Mouse (Mus musculus) T-helper 2 cell (primary cell): Measurements from ENCODE around the gene Mis12.

Source experiments
- in situ Hi-C: fragments of 300-600 bp; cut with MboI, MseI; formaldehyde crosslinking; loops from one replicate; pipeline ENCODE4 v1.15.1; 2025; ENCODE audit warnings: high pct_unique_total_duplicates

Gene Mis12

GRCm38 (mm10) chr11:71012743-71013142 is 6.7 kb upstream of the Mis12 start:
- in situ Hi-C loops, result loop anchor here (25.0 kb wide), 2 partner anchors 1200 to 1425 kb away; partner anchors contain the start of genes 4933427D14Rik, Ggt6, Gm43951 and Med31

GRCm38 (mm10) chr11:71017051-71017450 is 2.4 kb upstream of the Mis12 start:
- in situ Hi-C loops, result loop anchor here (25.0 kb wide), 2 partner anchors 1195 to 1420 kb away; partner anchors contain the start of genes 4933427D14Rik, Ggt6, Gm43951 and Med31

- in situ Hi-C loops, result loop anchor here (25.0 kb wide), 2 partner anchors 1194 to 1419 kb away; partner anchors contain the start of genes 4933427D14Rik, Ggt6, Gm43951 and Med31
Measured at GRCm38 (mm10) chr11:71018416-71019200, 803 bp upstream of the Mis12 start.

- in situ Hi-C loops, result no loop called here
Measured at GRCm38 (mm10) chr11:71028280-71028679, 8.9 kb downstream of the Mis12 start.

GRCm38 (mm10) chr11:71029403-71030118 is 10.2 kb downstream of the Mis12 start:
- in situ Hi-C loops, result no loop called here

GRCm38 (mm10) chr11:71032070-71032469 is 12.7 kb downstream of the Mis12 start:
- in situ Hi-C loops, result no loop called here

GRCm38 (mm10) chr11:71032491-71033162 is 13.2 kb downstream of the Mis12 start:
- in situ Hi-C loops, result no loop called here

- in situ Hi-C loops, result no loop called here
Measured at GRCm38 (mm10) chr11:71033163-71033761, 13.9 kb downstream of the Mis12 start, which contains the start of gene 6330403K07Rik. TSS of gene 6330403K07Rik (minus strand) at chr11:71033513.

- in situ Hi-C loops, result no loop called here
Measured at GRCm38 (mm10) chr11:71039526-71040298, 20.3 kb downstream of the Mis12 start.

- in situ Hi-C loops, result no loop called here
Measured at GRCm38 (mm10) chr11:71052554-71052953, 33.1 kb downstream of the Mis12 start.

- in situ Hi-C loops, result no loop called here
Measured at GRCm38 (mm10) chr11:71076342-71076741, 56.9 kb downstream of the Mis12 start.
